Mouse (Mus musculus) embryo, embryonic 9.5 days (tissue): ENCODE results near the gene Ifi27l2a.
A peak's percentile ranks its signal among the peaks of the same experiment; 100 is the strongest.
"Not testable (repeated sequence)": the region's sequence is repeated elsewhere in the genome, so short reads cannot be mapped to it uniquely, and the experiment has no call there.

Experiments used
- DNase-seq: peaks from one replicate; pipeline ENCODE4 v3.0.0-alpha.2; 2017; ENCODE audit errors: extremely low spot score

Ifi27l2a gene

DNA sequence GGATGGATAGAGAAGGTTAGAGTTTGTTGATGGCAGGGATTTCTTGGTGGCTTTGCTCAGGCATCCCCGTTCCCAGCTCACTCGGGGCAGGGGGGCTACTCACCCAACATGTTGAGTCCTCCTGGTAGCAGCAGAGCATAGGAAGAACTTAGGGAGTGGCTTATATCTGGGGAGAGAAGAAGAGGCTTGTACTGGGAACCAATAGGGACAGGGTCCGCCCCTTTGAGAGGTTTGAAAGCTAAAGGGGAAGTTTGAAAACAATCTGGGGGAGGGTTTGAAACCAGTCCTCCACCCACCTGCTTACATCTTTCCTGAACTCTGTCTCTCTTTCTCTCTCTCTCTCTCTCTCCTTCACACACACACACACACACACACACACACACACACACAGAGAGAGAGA lies at the start of gene Ifi27l2a:
Gene Ifi27l2a, minus strand, starts transcription at position 157 of the 400 bp plus-strand sequence.
- DNase-seq: no peak

DNA sequence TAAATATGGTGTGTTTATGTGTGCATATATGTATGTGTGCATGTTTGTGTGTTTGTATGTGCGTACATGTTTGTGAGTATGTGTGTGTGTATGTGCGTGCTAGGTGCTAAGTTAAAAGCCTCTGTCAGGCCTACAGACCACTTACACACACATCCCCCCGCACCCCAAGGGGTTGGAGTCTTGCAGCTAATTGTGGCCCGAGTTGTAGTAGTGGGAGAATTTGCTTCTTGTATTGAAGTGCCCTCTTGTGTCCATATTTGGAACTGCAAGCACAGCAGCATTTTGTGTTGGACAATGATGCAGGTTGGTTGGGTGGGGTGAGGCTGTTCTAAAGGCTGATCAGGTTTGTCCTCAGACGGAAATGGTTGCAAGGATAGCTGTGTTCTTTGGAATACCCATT lies 49.3 kb upstream of the Ifi27l2a start:
- DNase-seq: peak; percentile 67

DNA sequence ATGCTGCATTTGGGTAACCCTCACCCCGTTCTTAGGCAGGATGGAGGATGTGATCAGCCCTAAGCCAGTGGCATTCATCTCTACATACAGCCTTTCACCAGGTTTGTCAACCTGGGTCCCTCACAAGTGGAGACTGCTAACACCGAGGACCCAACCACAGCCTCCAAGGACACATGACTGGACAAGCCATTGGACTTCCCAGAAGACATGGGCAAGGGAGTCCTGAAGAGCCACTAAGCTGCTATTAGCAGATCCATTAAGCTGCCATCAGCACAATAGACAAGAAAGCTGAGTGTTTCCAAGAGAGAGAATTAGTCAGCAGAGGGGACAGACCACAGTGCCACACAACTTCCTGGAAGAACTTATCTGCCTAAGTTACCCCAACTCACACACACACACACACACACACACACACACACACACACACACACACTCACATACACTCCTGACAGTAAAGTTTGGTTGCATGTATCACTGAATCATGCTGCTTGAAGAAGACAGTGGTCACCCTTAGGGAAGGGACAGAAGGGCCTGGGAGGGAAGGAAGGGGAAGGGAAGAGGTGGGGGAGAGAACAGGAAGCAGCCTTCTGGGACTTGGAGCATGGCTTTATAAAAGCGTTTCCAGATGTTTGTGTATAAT lies 47.7 kb upstream of the Ifi27l2a start:
- no peak for DNase-seq

DNA sequence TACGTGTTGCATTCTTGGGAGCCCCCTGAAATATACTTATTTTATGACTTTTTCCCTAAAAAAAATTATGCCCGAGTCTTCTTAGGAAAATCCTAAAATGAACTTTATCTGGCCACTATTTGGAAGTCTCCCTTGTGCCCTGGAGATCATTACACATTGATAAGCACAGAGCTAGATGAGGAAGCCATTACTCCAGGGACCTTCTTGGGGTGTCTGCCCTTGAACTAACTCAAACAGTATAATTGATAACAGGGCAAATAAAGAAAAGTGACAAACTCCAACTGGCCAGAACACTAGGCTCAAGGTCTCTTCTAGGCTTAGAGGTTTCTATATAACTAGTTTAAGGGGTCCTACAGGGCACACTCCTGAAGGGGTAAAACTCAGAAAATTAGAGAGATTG lies 44.3 kb upstream of the Ifi27l2a start:
- no peak for DNase-seq

DNA sequence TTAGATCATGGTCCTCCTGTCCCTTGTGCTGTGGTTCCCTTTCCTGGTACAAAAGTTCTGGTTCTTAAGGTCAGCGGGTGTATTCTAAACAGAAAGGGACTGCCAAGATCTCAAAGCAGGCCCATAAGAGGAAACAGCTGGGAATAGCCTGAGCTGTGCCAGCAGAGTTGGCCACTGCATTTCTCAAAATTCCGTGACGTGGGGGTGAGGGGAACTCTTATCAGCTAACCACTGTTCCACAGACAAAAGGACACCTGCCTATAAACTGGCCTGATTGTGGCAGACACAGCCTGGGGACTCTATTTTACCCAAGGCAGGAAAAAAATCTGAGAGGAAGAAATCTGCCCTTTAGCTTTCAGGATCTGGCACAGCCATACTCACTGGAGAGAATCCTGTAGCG lies 43.8 kb upstream of the Ifi27l2a start:
- no peak for DNase-seq

DNA sequence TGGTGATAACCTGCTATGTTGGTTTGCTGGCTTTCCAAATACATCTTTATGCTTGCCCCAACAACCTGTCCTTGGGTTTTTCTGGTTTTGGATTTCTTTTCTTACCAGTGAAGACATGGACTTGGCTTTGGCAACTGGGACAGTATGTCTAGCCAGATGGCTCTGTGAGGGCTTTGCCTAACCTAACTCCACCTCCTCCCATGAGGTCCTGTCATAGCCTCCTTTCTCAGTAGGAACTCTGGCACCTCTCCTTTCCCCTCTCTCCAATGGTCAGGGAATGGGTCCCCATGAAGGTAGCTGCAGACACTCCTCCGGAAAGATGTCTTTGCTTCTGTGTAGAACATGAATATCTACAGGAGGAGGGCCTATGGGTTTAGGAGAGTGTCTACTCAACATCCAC lies 43.2 kb upstream of the Ifi27l2a start:
- DNase-seq: no peak

DNA sequence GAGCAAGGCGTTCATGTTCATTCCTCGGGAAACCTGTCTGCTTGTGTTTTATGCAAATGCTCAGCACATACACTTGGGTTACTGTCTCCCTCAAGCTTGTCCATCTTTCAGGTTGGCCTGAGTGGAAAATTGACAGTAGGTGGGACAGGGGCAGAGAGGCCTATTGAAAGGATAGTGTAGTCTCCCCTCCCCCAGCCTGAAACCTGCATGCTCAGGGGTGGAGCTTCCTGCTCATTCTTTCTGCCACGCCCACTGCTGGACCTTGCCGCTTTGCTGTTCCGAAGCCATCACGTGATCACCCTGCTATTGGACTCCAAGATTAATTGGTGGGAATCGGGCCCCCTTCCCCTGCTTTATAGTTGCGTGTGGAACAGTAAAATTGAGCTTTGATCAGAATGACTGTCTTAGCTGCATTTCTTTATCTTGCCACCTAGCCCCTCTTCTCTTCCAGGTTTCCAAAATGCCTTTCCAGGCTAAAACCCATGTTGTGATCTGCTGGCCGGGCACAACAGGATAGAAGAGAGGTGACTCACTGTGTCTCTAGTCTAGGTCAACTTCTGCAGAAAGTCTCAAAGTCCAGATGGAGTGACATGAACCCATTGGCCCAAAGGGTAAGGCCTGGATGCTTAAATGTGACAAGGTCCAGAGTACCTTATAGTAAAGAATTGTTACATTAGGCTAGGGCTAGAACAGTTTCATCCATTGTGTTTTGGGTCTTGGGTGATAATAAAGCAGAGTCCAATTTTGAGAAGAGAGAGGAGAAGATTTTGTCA lies 40.9 kb upstream of the Ifi27l2a start:
- not testable (repeated sequence) for DNase-seq

DNA sequence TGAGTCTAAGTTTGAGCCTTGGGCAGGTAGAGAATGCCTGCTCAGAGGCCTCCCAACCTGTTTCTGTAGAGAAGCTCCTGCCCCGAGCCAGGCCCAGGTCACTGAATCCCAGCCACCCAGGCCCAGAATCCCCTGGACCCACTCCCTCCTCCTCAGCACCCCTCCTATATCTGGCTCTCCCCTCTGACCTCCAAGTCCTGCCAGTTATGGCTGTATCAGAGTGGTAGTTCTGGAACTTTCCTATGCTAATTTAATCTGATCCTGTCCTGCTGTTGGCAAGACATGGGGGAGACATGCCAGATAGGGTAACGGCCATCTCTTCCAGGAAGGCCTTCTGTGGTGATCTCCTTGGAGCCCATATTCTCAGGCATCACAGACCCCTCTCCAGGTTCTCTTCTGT lies 39.3 kb upstream of the Ifi27l2a start:
- no peak for DNase-seq

DNA sequence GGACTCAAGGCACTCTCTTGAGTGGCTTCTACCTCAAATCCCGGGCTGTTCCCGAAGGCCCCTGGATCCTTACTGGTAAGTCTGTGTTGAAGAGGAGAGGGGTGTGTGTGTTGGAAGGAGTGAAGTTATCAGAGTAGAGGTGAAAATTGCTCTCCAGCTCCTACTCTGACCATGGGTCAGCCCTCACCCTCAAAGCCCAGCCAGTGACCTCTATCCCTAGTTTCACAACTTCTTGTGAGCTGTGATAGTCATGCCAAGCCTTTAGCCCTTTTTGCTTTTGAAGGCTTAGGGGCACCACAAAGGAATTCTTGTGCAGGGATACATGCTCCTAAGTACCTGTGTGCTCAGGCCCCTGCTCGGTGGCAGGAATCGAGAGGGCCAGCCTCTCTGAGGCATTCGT lies 38.2 kb upstream of the Ifi27l2a start:
- no peak for DNase-seq

DNA sequence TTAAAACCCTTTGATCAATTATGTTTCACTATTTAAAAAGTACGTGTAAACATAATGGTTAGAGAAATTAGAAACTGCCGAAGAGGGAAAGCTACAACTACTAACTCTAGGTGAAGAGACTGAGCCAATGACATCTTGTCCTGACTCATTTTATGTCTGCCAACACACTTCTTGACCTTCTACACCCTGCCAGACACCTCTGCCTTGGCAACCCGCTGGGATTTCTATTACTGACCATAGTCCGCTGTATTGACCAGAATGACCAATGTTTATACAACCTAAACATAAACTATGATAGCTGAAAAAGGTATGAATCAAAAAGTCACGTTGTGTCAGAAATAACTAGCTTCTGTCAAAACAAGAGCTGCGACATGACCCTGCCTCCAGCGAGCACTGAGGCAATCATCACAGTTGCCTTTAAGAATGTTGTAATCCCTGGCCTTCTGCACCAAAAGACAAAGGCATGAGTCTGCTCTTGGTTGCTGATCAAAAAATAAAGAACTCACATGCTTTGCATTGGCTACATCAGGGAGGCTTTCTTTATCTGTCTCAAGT lies 34.1 kb upstream of the Ifi27l2a start:
- no peak for DNase-seq

DNA sequence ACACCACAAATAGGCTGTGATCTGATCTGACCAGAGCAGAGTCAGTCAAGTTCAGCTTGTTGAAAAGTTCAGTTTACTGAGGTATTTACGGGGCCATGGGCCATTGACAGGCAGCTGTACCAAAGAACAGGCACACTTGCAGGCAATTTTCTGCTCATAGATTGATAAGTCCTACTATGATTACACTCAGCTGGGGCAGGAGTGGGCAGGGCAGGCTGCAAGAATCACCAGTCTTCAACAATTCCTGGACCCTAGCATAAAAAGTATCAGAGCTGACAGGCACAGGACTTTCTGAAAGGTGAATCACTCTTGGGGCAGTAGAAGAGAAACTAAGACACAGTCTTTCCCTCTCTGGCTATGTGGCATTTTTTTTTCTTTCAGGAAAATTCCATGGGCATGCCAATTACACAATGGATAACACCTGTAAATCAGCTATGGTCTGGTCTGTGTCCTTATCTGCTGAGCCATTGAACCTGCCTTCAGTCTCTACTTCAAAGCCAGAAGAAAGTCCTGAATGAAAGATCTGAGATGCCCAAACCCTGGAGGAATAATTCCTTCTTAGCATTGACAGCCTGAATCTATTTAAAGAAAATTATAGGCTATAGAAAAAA lies 33.4 kb upstream of the Ifi27l2a start:
- DNase-seq: no peak

DNA sequence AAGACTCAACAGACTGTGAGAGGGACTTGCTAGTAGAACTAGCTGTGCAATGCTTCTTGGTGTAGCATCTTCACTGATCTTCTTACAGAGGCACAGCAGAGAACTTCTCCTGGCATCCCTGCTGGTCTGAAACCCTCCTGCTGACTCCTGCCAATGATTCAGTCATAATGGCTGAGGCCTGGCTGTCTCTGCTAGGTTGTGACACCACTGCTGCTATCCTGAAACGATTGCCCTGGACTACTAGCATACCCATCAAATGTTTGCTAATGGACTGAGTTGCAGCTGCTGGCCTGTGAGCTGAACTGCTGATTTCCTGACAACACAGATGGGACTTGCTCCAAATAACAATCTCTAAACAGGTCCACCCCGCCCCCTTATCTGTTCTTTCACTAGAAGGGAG lies 31.0 kb upstream of the Ifi27l2a start:
- no peak for DNase-seq

DNA sequence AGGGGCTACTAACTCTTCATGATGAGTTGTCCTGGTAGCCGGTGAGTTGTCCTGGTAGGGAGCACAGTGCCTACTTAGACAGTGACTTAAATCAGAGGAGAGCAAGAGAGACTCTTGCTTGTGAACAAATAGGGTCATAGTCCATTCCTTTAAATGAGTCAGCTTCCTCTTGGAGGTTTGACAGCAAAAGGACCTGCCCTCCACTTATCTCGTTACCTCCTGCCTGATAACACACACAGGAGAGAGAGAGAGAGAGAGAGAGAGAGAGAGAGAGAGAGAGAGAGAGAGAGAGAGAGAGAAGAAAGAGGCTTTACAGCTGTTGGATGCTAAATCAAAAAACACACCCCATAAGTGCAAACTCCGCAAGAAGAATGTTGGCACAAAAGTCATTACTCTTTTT lies 13.7 kb upstream of the Ifi27l2a start, which contains the start of gene Ifi27l2b:
Gene Ifi27l2b, minus strand, starts transcription at position 84 of the 400 bp plus-strand sequence.
- no peak for DNase-seq

DNA sequence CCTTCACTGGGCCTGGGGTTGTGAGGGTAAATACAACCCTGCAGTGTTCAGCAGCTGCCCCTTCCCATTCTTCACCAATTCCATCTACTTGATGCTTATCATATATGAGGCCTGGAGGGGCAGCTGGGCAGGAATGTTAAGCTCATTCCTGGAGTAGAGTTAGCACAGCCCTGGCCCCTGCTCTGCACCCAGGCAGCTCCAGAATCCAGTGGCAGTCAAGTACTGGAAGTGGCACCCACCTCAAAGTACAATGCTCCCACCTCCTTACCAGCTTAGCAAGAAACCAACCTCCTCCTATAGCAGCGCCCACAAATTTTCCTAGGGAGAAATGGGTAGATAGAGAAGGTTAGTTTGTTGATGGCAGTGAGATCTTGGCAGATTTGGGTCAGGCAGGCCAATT lies 13.2 kb upstream of the Ifi27l2a start:
- not testable (repeated sequence) for DNase-seq

DNA sequence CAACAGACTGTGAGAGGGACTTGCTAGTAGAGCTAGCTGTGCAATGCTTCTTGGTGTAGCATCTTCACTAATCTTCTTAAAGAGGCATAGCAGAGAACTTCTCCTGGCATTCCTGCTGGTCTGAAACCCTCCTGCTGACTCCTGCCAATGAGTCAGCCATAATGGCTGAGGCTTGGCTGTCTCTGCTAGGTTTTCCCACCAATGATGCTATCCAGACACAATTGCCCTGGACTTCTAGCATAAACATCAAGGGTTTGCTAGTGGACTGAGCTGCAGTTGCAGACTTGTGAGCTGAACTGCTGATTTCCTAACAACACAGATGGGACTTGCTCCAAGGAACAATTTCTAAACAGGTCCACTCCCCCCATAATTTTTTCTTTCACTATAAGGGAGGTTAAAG lies 9.9 kb upstream of the Ifi27l2a start:
- no peak for DNase-seq

DNA sequence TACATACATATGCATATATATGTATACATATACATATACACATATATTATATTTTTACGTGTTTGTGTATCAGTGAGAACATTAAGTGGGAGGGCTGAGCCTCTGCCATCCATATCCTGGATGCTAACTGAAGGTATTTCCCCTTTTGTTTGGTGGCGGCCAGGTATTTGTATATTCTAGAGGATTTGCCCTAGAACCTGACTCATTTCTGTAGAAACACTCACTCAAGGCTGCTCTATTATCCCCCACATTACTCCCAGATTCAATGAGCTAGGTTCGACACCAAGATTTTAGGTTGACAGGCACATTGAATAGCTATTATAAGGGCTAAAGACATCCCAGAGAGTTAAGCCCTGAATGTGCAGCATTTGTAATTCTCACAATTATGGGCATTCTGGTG lies 1.6 kb upstream of the Ifi27l2a start:
- DNase-seq: no peak

DNA sequence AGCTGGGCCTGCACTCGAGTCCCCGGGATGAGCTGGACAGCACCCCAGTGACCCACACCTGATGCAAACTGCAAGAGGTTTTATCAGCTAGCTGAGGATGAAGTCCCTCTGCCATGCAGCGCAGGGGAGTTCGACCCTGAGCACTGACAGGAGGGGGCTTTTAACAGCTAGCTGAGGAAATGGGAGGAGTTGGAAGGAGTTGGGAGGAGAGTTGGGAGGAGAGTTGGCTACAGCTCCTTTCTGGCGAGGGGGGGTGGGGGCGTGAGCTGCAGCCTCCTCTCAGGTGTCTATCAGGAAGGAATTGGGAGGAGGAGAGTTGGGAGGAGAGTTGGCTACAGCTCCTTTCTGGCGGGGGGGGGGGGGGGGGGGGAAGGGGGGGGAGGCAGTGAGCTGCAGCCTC lies 781 bp upstream of the Ifi27l2a start:
- not testable (repeated sequence) for DNase-seq

DNA sequence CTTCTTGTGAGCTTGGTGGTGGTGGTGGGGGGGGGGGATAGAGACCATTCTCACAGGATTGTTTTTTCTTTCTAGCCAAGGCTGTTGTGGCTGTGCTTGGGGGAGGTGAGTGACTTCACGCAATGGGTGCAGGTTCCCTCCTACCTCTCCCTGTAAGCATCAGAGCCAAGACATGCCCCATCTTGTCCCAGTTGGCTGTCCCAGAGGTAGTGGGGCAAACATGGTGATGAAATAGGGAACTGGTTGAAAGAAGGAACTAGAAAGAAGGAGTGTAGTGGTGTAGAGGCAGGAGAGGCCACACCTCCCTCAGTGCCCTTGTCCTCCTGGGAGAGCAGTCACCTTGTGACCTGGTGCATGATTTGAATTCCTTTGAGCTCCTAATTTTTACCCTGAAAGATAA lies 5.9 kb downstream of the Ifi27l2a start:
- DNase-seq: no peak

DNA sequence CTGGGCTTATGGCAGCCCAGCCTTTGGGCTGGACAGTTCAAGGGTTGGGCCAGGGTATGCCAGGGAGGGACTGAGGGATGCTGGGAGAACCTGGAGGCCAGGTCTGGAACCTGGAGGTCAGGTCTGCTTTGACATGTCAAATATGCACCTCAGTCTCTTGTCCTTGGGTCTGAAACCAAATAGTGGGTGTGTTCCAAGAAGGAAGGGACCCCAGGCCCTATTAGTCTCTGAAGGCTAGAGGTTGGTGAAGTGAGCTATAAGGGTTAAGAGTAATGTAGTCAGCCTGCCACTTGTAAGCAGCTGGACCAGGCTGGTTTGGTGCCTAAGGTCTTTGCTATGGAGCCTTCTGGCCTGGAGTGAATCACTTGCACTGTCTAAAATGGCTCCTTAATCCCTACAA lies 8.6 kb downstream of the Ifi27l2a start:
- no peak for DNase-seq

DNA sequence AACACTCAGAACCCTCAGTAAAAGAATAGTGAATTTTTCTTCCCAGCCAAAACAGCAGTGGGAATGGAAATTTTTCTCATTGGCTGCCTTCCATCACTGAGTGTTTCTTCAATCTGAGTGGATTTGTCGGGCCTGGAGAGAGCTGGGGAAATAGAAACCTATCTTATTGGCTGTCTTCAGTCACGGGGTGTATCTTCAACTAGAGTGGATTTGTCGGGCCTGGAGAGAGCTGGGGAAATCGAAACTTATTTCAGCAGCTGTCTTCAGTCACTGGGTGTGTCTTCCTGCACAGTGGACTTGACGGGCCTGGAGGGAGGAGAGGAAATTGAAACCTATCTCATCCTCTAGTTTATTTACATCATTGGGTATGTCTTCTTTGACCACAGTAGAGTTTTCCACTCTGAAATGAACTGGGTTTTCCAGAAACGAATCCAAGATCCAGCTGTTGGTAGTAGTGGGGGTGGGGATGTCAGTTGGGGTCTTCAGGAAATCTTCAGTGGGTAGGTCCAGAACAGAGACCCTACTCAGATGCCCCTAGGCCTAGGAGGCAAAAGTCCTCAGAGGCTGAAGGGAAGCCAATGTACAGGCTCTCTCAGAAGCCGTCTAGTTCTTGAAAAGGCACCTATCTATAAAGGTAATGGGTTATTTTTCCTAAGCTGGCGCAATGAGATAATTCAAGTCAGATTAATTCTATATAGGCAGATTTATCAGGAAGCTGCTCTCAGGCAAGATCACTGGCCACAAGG lies 9.3 kb downstream of the Ifi27l2a start, which contains the start of gene Ifi27:
Gene Ifi27, plus strand, starts transcription at position 226 of the 746 bp plus-strand sequence.
- no peak for DNase-seq

DNA sequence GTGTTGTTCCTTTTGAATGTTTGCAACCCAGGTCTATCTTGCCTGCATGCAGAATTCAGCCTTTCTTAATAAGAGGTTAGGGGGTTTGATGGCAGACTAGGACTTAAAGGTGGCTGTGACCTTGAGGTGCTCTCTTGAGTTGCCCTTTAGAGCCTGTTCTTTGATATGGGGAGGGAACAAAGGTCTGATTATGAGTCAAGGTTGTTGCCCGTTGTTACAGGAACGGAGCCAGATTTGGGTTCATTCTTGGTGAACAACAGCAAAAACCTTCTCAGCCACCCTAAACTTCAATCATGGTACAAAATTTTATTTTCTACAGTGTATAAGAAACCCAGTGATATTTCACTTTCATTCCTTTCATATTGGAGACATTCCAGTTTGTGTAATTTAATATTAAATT lies 10.1 kb downstream of the Ifi27l2a start:
- no peak for DNase-seq

DNA sequence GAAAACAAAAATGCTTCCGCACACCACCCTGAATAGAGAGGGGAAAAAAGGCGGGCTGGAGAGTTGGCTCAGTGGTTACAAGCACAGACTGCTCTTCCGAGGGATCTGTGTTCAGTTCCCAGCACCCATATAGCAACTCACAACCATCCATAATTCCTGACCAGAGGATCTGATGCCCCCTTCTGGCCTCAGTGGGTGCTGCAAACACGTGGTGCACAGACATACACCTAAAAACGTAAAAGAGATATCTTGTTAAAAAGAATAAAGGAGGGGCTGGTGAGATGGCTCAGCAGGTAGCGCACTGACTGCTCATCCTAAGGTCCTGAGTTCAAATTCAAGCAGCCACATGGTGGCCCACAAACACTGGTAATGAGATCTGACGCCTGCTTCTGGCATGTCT lies 16.8 kb downstream of the Ifi27l2a start:
- DNase-seq: no peak
